Mouse (Mus musculus) yolk sac, embryonic 10.5 days (tissue): ENCODE data around the gene Rnf111.
"Not testable (repeated sequence)": the region's sequence is repeated elsewhere in the genome, so short reads cannot be mapped to it uniquely, and the experiment has no call there.

Experiments used
- DNase-seq: peaks from one replicate; pipeline ENCODE4 v3.0.0-alpha.2; 2017; ENCODE audit warnings: low spot score

Rnf111 gene

DNA sequence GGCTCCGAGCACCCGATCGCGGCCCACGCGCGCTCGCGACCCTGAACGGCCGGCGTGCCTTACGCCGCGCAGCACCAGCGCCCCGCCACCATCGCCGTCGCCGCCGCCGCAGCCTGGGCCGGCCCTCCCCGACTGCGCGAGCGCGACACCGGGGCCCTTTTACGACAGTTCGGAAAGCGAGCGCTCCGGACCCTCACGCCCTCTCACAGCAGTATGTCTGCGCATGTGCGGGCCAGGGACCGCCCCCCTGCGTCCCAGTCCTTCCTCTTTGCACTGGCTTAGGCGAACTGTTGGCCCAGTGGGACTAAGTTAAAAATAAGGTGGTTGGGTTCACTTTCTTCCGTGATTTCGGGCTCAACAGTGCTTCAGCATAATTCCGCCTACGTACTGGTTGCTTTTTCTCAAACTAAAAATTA is at the start of gene Rnf111:
Gene Rnf111, minus strand, starts transcription at position 100 of the 416 bp plus-strand sequence.
- peak; percentile 95 for DNase-seq

DNA sequence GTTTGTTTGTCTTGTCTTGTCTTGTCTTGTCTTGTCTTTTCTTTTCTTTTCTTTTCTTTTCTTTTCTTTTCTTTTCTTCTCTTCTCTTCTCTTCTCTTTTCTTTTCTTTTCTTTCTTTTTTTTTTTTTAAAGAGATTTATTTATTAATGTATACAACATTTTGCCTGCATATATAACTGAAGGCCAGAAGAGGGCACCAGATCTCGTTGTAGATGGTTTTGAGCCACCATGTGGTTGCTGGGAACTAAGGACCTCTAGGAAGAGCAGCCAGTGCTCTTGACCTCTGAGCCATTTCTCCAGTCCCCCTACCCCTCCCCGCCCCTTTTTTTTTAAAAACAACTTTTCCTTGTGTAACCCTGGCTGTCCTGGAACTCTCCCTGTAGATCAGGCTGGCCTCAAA is 48.7 kb upstream of the Rnf111 start:
- DNase-seq, result not testable (repeated sequence)

- no peak for DNase-seq
Measured at GRCm38 (mm10) chr9:70551524-70551923, 48.0 kb upstream of the Rnf111 start.

DNA sequence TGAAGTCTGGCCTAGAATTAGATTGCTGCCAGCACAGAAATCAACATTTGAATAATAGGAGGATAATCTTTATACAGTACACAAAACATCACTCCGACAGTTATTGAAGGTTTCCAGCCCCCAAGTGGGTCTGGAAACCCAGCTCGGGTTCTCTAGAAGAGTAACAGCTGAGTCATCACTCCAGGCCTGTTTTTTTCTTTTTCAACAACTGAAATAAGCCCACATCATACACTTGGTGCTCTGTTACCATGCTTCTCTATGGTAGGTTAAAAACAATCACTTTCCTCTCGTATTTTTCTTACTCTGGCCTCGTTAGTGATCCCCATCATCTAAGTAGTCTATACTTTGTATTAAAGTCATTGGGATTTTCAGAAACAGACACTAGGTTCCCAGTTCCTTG is 44.8 kb upstream of the Rnf111 start:
- no peak for DNase-seq

- DNase-seq, result not testable (repeated sequence)
Measured at GRCm38 (mm10) chr9:70546576-70546975, 43.1 kb upstream of the Rnf111 start.

- DNase-seq, result no peak
Measured at GRCm38 (mm10) chr9:70544831-70545230, 41.3 kb upstream of the Rnf111 start.

DNA sequence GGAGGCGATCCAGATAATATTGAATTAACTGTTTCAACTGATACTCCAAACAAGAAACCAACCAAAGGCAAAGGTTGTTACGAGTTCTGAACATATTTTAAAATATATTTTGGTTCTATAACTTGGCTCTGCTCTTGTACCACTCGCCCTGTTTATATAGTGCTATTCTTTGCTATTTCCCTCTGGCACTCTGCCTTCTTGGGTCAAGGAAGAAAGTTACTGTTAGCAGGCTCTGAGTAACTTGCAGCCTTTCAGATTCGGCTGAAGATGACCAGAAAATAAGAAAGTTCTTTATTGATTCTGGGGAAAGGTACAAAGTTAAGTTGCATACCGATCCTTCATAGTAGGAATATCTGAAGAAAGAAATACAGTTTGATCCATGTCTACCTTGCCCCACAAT is 40.5 kb upstream of the Rnf111 start:
- no peak for DNase-seq

- DNase-seq, result no peak
Measured at GRCm38 (mm10) chr9:70543048-70543880, 39.7 kb upstream of the Rnf111 start.

- DNase-seq, result peak; percentile 98
Measured at GRCm38 (mm10) chr9:70542305-70543041, 38.9 kb upstream of the Rnf111 start, which contains the start of gene Sltm. TSS of gene Sltm (plus strand) at chr9:70542754.

DNA sequence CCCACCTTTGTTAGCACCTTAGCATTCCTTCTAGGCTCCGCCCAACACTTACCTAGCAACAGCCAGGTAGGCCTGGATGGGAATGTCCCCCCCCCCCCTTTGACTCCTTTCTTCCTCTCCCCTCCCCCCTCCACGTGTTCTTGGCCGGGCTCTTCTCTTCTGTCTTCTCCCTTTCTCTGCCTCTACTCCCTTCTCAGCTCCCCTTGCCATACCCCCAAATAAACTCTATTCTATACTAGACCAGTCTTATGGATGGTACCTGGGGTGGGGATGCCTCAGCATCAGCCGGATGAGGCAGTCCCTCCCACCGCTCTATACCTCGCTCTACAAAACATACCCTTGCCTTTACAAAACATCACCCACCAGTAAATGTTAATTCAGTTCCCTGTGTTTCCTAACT is 38.1 kb upstream of the Rnf111 start:
- DNase-seq, result peak; percentile 12

GRCm38 (mm10) chr9:70533328-70533727 is 29.8 kb upstream of the Rnf111 start:
- no peak for DNase-seq

DNA sequence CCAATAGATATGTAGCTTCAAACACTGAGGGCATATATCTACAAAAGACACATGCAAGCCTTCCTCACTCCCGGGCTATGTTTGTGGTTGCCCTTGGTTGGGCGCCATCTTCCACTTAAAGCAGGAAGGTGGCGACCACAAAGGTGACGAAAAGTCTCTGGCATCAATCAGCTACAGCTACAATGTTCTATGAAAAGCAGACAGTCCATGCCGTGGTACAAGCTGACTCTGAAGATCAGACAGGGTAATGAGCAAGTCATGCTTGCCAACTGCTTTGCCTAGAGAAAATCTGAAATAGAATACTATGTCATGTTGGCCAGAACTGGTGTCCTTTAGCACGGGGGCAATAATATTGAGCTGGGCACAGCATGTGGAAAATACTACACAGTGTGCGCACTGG is 20.8 kb upstream of the Rnf111 start:
- DNase-seq, result no peak

- DNase-seq, result no peak
Measured at GRCm38 (mm10) chr9:70523813-70524212, 20.3 kb upstream of the Rnf111 start.

DNA sequence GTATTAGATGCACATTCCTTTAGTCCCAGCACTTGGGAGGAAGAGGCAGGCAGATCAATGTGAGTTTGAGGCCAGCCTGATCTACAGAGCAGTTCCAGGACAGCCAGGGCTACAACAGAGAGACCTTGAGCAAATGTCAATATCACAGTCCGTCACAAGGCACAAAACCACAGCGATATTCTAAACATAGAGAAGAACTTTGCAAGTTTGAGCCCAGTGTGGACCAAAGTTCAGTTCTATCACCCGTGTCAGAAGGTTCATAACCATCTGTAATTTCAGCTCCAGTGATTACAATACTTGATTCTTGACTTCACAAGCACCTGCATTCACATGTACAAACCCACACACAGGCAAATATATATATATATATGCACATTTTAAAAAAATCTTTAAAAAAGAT is 17.1 kb upstream of the Rnf111 start:
- no peak for DNase-seq

DNA sequence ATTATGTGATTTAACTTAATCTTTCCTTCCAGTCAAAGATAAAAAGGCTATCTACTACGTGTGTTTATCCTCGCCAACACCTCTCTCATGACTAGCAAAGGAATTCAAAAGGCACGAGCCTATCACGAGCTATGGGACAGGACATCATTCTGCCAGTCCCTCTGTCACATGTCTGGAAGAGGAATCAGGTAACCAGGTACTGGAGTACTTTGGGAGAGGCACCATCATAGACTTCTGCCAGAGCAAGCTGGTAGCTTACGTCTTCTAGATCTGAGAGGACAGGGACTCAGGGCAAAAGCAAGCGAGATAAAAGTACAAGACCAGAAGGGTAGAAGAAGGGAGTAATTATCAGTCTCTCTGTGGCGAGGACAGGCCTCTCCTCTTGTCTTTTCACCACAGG is 8.2 kb upstream of the Rnf111 start:
- no peak for DNase-seq

DNA sequence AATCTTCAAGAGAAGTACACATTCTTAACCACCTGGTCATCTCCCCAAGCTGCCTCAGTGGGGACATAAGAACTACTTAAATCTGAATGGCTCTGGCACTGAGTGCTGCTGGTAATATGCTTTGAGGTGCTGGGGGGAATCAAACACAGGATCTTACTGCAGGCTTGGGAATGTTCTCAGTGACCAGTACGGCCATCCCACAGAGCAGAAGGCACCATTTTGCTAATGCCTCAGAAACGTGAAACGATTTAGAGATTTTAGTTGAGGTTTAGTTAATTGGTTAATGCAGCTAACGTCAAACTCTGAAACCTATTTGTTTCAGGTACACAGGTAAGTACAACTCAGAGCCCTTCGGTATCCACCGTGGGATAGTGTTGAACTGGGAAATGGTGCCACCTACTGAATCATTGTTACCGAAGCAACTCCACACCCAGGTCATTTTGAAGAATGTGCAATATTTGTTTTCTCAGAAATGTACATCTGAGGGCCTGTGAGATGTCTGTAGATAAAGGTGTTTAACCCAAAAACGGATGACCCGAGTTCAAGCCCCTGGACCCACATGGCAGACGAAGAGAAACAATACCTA is 7.6 kb upstream of the Rnf111 start:
- peak; percentile 59 for DNase-seq

DNA sequence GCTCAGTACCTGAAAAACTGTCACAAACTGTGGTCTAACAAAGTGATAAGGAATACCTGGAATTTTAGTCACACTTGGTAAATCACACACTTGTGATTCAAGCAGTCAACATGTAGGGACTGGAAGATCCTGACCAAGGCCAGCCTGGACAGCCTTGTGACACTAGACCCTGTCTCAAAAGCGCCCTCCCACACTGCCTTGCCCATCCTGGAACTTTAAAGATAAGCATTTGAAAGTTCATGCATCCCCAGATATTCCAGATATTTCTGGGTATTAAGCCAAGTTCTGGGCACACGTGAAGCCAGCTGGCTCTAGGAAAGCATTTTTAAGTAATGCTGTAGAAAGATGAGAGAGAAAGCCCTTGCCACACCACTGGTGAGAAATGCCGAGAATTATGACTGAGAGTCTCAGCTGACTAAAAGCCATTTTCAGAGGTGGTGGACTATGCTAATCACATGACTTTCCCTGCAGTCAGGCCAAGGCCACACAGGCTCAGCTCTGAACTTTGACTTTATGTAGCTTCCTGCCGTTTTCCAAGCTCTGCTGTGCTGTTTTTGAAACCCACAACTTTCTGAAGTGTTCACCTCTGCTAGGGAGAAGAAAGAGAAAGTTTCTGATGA is 6.5 kb upstream of the Rnf111 start:
- peak; percentile 77 for DNase-seq

- peak; percentile 12 for DNase-seq
Measured at GRCm38 (mm10) chr9:70506787-70507186, 3.3 kb upstream of the Rnf111 start.

- no peak for DNase-seq
Measured at GRCm38 (mm10) chr9:70506186-70506585, 2.7 kb upstream of the Rnf111 start.

- DNase-seq, result peak; percentile 84
Measured at GRCm38 (mm10) chr9:70503015-70503603, 416 bp downstream of the Rnf111 start.

GRCm38 (mm10) chr9:70502284-70503014 is 1.1 kb downstream of the Rnf111 start:
- no peak for DNase-seq
